Mouse (Mus musculus): ENCODE data around the gene Srgap1. TPM values are rescaled to one million over a fixed set of nuclear protein-coding genes. Genes with fewer than 3 reads are reported as not detected.
A peak's percentile ranks its signal among the peaks of the same experiment; 100 is the strongest.

Srgap1 gene
- polyA plus RNA-seq, 1 experiment from 2014 or later, result 18.7 TPM

DNA sequence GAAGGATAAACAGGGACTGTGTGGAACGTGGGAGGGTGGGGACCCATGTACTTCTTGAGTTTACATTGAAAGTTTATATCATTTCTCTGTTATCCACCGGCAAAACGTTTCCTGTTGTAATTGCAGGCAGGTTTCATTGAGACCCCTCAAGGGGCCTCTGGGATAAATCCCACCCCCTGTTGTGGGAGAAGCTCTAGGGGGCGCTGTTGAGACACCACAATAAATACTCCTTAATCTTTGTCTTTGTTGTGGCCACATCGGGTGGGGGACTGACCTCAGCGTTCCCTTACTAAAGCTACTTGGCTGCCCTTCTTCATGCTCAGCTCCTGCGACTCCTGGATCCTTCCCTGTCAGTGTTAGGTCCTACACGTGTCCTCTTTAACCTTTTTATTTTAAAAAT lies 288.0 kb downstream of the Srgap1 start:
- H3K27me3 ChIP-seq (ENCODE audit: control insufficient read depth, insufficient read depth, low read length), result no peaks in the 10 kb centered on the region
- no peak overlapping the region for H3K9ac ChIP-seq (ENCODE audit: low read depth, low read length)
- H3K4me1 ChIP-seq (ENCODE audit: control insufficient read depth, insufficient read depth, low read length), result no peaks in the 10 kb centered on the region
- H3K4me2 ChIP-seq (replicated peaks; ENCODE audit: low read depth, low read length), result no peak overlapping the region
- ATAC-seq (ENCODE audit: low FRiP score, low TSS enrichment), result no peak
- H3K4me3 ChIP-seq (ENCODE audit: low read length), result no peak overlapping the region
- no peaks in the 10 kb centered on the region for H3K36me3 ChIP-seq (ENCODE audit: control insufficient read depth, insufficient read depth, low read length)
- 54% methylated on average over 8 of the region's 8 CpGs for WGBS
- H3K27ac ChIP-seq (ENCODE audit: low read depth, low read length), result no peak overlapping the region
- H3K9me3 ChIP-seq (ENCODE audit: control insufficient read depth, low read length), result no peaks in the 10 kb centered on the region

DNA sequence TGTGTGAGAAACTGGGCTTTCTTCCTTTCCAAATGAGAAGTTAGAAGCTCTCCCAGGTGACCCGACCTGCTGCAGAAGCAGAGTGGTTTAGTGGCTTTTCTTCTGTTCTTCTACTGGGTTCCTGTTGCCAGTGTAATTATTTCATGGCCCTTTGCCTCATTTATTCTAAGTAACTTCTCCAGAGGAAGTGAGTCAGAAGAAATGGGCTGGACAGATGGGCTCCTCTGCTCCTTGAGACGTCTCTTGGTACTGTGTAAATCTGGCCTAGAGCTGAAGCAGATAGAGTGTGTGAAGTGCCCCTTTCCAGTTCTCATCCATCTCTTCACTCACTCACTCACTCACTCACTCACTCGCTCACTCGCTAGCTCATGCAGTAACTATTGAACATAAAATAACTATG lies 290.4 kb downstream of the Srgap1 start:
- H3K27me3 ChIP-seq (ENCODE audit: control insufficient read depth, insufficient read depth, low read length), result no peaks in the 10 kb centered on the region
- H3K9ac ChIP-seq (ENCODE audit: low read depth, low read length), result no peak overlapping the region
- ATAC-seq (ENCODE audit: low FRiP score, low TSS enrichment), result no peak
- 83% methylated on average over 4 of the region's 4 CpGs for WGBS
- no peak overlapping the region for H3K27ac ChIP-seq (ENCODE audit: low read depth, low read length)
- no peaks in the 10 kb centered on the region for H3K9me3 ChIP-seq (ENCODE audit: control insufficient read depth, low read length)
- no peak overlapping the region for H3K4me2 ChIP-seq (replicated peaks; ENCODE audit: low read depth, low read length)
- H3K4me3 ChIP-seq (ENCODE audit: low read length), result no peak overlapping the region
- no peaks in the 10 kb centered on the region for H3K36me3 ChIP-seq (ENCODE audit: control insufficient read depth, insufficient read depth, low read length)
- H3K4me1 ChIP-seq (ENCODE audit: control insufficient read depth, insufficient read depth, low read length), result no peaks in the 10 kb centered on the region

DNA sequence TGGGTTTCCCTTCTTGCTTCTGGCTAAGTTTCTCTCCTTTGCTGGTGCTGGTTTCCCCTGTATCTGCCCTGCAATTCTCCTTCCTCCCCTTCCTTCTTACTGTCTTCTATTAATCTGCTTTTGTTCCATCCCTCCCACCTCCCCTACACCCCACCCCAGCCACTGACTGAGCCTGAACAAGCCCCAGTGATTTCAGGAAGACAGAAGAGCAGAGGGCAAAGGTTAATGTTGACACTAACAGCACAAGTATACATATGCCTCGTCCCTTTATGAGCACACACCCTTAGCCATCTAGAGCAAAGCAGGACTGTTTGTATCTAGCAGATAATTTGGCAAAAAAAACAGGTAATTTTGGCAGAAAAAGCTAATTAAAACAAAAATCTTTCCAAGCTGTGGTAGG lies 291.3 kb downstream of the Srgap1 start:
- H3K27ac ChIP-seq (ENCODE audit: low read depth, low read length), result no peak overlapping the region

DNA sequence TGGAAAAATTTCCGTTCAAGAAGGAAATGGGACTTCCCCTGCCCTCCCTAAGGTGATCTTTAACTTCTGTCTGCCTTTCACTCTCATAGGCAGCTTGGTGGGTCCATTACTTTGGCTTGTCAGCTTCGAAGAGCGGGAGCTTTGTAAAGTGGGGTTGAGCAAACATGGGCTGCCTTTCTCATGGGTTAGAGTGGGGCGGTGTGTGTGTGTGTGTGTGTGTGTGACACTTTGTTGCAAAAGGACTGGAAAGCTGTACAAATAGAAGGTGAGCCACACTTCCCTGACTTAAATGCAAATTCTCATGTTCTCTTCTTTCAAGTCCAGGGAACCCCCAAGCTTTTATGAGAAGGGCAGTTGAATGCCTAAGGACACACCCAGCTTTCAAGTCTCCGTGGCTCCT lies 292.9 kb downstream of the Srgap1 start:
- Histone ChIP-seq H3K9me3 (ENCODE audit: control insufficient read depth, low read length) (no peaks in the 10 kb centered on the region), H3K4me1 (ENCODE audit: control insufficient read depth, insufficient read depth, low read length) (no peaks in the 10 kb centered on the region), H3K4me2 (replicated peaks; ENCODE audit: low read depth, low read length) (no peak overlapping the region), H3K4me3 (ENCODE audit: low read length) (no peak overlapping the region), H3K27ac (ENCODE audit: low read depth, low read length) (no peak overlapping the region), H3K27me3 (ENCODE audit: control insufficient read depth, insufficient read depth, low read length) (no peaks in the 10 kb centered on the region), H3K9ac (ENCODE audit: low read depth, low read length) (no peak overlapping the region), H3K36me3 (ENCODE audit: control insufficient read depth, insufficient read depth, low read length) (peaks cover 7% of the 10 kb centered on the region; the same call in 1 of the 2 replicates)
- ATAC-seq (ENCODE audit: low FRiP score, low TSS enrichment), result no peak
- 67% methylated on average over 5 of the region's 5 CpGs for WGBS

More for the DNA sequence above, 291.3 kb downstream of the Srgap1 start:
- no peaks in the 10 kb centered on the region for H3K27me3 ChIP-seq (ENCODE audit: control insufficient read depth, insufficient read depth, low read length)
- H3K4me3 ChIP-seq (ENCODE audit: low read length), result no peak overlapping the region
- no peaks in the 10 kb centered on the region for H3K9me3 ChIP-seq (ENCODE audit: control insufficient read depth, low read length)
- ATAC-seq (ENCODE audit: low FRiP score, low TSS enrichment), result no peak
- WGBS, result 12% methylated on average over 1 of the region's 1 CpGs
- H3K4me1 ChIP-seq (ENCODE audit: control insufficient read depth, insufficient read depth, low read length), result no peaks in the 10 kb centered on the region
- peaks cover 2% of the 10 kb centered on the region; the same call in 1 of the 2 replicates for H3K36me3 ChIP-seq (ENCODE audit: control insufficient read depth, insufficient read depth, low read length)
- no peak overlapping the region for H3K4me2 ChIP-seq (replicated peaks; ENCODE audit: low read depth, low read length)
- no peak overlapping the region for H3K9ac ChIP-seq (ENCODE audit: low read depth, low read length)

DNA sequence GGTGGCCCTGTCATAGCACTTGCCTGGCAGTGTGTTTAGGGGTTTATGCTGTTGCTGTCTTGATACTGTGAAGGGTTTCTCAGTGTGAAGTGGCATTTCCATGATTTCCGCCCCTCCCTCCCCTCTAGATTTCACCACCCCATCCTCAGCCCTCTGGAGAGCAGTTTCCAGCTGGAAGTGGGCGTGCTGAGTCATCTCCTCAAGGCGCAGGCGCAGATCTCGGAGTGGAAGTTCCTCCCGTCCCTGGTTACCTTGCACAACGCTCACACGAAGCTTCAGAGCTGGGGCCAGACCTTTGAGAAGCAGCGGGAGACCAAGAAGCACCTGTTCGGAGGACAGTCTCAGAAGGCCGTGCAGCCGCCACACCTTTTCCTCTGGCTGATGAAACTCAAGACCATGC lies 296.9 kb downstream of the Srgap1 start:
- Histone ChIP-seq H3K36me3 (ENCODE audit: control insufficient read depth, insufficient read depth, low read length) (peaks cover 10% of the 10 kb centered on the region; the same call in 1 of the 2 replicates), H3K27ac (ENCODE audit: low read depth, low read length) (no peak overlapping the region), H3K9ac (ENCODE audit: low read depth, low read length) (no peak overlapping the region), H3K4me3 (ENCODE audit: low read length) (no peak overlapping the region), H3K9me3 (ENCODE audit: control insufficient read depth, low read length) (no peaks in the 10 kb centered on the region; the same call in 1 of the 2 replicates), H3K4me2 (replicated peaks; ENCODE audit: low read depth, low read length) (no peak overlapping the region), H3K27me3 (ENCODE audit: control insufficient read depth, insufficient read depth, low read length) (no peaks in the 10 kb centered on the region), H3K4me1 (ENCODE audit: control insufficient read depth, insufficient read depth, low read length) (no peaks in the 10 kb centered on the region)
- no peak for ATAC-seq (ENCODE audit: low FRiP score, low TSS enrichment)
- 93% methylated on average over 12 of the region's 12 CpGs for WGBS

DNA sequence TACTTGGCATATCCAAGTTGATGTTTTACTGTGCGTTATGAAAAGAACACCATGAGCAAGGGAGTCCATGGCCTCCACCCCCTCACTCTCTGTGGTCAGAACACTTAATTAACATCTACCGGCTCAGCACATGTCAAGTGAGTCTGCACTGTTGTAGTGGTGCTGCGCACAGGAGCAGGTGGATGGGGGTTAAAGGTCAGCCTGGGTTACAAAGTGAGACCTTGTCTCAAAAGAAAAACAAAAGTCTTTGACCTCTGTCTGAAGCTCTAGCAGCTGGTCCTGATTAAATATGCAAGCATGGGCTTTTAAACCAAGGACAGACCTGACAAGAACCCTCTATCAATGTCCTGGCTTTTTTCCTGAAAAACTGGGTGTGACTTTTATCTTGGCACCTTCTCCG lies 304.8 kb downstream of the Srgap1 start:
- H3K4me3 ChIP-seq (ENCODE audit: low read length), result no peak overlapping the region
- no peak overlapping the region for H3K27ac ChIP-seq (ENCODE audit: low read depth, low read length)
- 0 out of 2 replicates have a peak, but pooled peaks cover 3% of the 10 kb centered on the region for H3K4me1 ChIP-seq (ENCODE audit: control insufficient read depth, insufficient read depth, low read length)
- 35% methylated on average over 4 of the region's 4 CpGs for WGBS
- H3K27me3 ChIP-seq (ENCODE audit: control insufficient read depth, insufficient read depth, low read length), result no peaks in the 10 kb centered on the region
- no peak for ATAC-seq (ENCODE audit: low FRiP score, low TSS enrichment)
- no peak overlapping the region for H3K9ac ChIP-seq (ENCODE audit: low read depth, low read length)
- peaks cover 3% of the 10 kb centered on the region; the same call in 1 of the 2 replicates for H3K36me3 ChIP-seq (ENCODE audit: control insufficient read depth, insufficient read depth, low read length)
- no peak overlapping the region for H3K4me2 ChIP-seq (replicated peaks; ENCODE audit: low read depth, low read length)
- H3K9me3 ChIP-seq (ENCODE audit: control insufficient read depth, low read length), result no peaks in the 10 kb centered on the region; the same call in 1 of the 2 replicates

DNA sequence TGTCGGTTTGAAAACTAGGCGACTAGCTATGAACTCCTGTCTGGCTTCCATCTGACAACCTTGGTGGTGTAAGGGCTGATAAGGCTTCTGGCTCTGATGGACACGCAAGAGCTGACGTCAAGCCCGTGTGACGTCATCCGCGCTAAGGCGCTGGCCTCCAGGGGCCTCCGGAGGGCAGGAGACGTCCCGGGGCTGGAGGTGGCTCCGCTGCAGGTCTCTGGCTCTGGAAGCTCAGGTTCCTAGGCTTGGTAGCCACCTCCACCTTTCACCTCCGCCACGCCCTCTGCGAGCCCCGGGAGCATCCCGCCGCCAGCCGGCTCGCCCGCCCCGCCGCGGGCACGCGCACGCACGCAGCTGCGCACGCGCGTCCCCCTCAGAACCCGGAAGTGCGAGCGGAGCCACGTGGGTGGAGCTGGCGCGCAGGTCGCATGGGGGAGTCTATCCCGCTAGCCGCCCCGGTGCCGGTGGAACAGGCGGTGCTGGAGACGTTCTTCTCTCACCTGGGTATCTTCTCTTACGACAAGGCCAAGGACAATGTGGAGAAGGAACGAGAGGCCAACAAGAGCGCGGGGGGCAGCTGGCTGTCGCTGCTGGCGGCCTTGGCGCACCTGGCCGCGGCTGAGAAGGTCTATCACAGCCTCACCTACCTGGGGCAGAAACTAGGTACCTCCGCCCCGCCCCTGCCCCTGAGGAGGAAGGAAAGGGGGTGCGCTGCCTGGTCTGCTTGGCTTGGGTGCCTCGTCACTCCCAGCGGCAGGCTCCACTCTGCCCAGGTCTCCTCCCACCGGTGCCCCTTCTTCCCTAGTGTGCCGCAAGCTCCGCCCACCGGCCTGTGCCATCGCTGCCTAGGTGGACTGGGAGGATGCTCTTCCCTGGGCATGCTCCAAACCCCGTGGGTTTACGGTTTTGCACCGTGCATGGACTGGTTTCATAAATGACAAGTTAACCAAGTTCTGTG lies 307.3 kb downstream of the Srgap1 start, which contains the start of gene BC048403:
Gene BC048403 (plus strand): TSS at position 390 of the 958 bp plus-strand sequence.
- Histone ChIP-seq H3K27me3 (ENCODE audit: control insufficient read depth, insufficient read depth, low read length) (no peaks in the 10 kb centered on the region), H3K36me3 (ENCODE audit: control insufficient read depth, insufficient read depth, low read length) (no peaks in the 10 kb centered on the region), H3K4me2 (replicated peaks; ENCODE audit: low read depth, low read length) (peak within 1 kb of the TSS; percentile 60), H3K4me3 (ENCODE audit: low read length) (peak within 1 kb of the TSS; percentile 64), H3K4me1 (ENCODE audit: control insufficient read depth, insufficient read depth, low read length) (0 out of 2 replicates have a peak, but pooled peaks cover 3% of the 10 kb centered on the region), H3K9me3 (ENCODE audit: control insufficient read depth, low read length) (no peaks in the 10 kb centered on the region), H3K27ac (ENCODE audit: low read depth, low read length) (no peak within 1 kb of the TSS), H3K9ac (ENCODE audit: low read depth, low read length) (peak within 1 kb of the TSS; percentile 63)
- peak; percentile 91 for ATAC-seq (ENCODE audit: low FRiP score, low TSS enrichment)
- WGBS, result under 1% methylated on average over 66 of the region's 68 CpGs

DNA sequence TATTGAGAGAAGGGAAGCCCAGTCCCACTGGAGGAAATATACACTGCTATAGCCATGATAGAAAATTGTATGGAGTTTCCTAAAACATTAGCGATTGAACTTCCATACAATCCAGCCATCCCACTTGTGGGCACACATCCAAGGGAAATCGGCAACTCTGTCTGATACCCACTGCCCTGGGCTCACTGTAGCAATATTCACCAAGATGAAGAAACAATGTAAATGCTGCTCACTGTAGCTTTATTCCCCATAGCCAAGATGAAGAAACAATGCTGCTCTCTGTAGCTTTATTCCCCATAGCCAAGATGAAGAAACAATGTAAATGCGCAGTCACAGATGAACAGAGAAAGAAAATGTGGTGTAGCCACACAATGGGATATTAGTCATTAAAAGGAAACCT lies 309.9 kb downstream of the Srgap1 start:
- 90% methylated on average over 3 of the region's 3 CpGs for WGBS
- H3K36me3 ChIP-seq (ENCODE audit: control insufficient read depth, insufficient read depth, low read length), result no peaks in the 10 kb centered on the region
- 0 out of 2 replicates have a peak, but pooled peaks cover 3% of the 10 kb centered on the region for H3K4me1 ChIP-seq (ENCODE audit: control insufficient read depth, insufficient read depth, low read length)
- no peaks in the 10 kb centered on the region for H3K27me3 ChIP-seq (ENCODE audit: control insufficient read depth, insufficient read depth, low read length)
- ATAC-seq (ENCODE audit: low FRiP score, low TSS enrichment), result no peak
- H3K4me2 ChIP-seq (replicated peaks; ENCODE audit: low read depth, low read length), result no peak overlapping the region
- H3K9ac ChIP-seq (ENCODE audit: low read depth, low read length), result no peak overlapping the region
- H3K4me3 ChIP-seq (ENCODE audit: low read length), result no peak overlapping the region
- no peak overlapping the region for H3K27ac ChIP-seq (ENCODE audit: low read depth, low read length)
- H3K9me3 ChIP-seq (ENCODE audit: control insufficient read depth, low read length), result no peaks in the 10 kb centered on the region

DNA sequence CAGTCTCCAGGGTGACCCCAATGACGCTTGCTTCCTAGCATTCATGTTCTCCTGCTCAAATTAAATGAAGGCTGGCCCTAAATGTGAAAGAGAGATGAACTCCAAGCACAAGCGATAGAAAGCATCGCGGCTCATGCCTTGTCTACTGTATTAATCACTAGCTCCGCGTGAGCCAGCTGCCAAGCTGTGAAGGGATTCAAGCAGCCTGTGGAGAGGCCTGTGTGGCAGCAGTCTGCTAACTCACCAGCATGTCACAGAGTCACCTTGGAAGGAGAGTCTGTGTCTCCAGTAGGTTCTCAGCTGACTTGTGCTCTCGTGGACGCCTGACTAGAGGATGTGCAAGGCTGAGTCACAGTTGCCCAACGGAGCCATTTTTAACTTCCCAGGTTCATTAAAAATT lies 314.6 kb downstream of the Srgap1 start:
- WGBS, result 92% methylated on average over 9 of the region's 9 CpGs
- Histone ChIP-seq H3K27ac (ENCODE audit: low read depth, low read length) (no peak overlapping the region), H3K9ac (ENCODE audit: low read depth, low read length) (no peak overlapping the region), H3K4me3 (ENCODE audit: low read length) (no peak overlapping the region), H3K4me2 (replicated peaks; ENCODE audit: low read depth, low read length) (no peak overlapping the region), H3K9me3 (ENCODE audit: control insufficient read depth, low read length) (no peaks in the 10 kb centered on the region), H3K36me3 (ENCODE audit: control insufficient read depth, insufficient read depth, low read length) (no peaks in the 10 kb centered on the region), H3K27me3 (ENCODE audit: control insufficient read depth, insufficient read depth, low read length) (no peaks in the 10 kb centered on the region), H3K4me1 (ENCODE audit: control insufficient read depth, insufficient read depth, low read length) (no peaks in the 10 kb centered on the region)
- no peak for ATAC-seq (ENCODE audit: low FRiP score, low TSS enrichment)

Measured in kidney, embryonic 14.5 days (tissue).